ENCODE assay signal across 8 mouse cellular contexts in genomic region chr10:91166890-91167289, GRCm38 (mm10). TPM values are rescaled to one million over a fixed set of nuclear protein-coding genes. Genes with fewer than 3 reads are reported as not detected.
DNase-seq lines count a peak whose midpoint lies in the region; ATAC-seq and TF ChIP-seq lines count a peak whose summit lies in the region.

No protein-coding gene starts in this region.

- TF ChIP-seq CTCF in CH12.LX (conservative IDR thresholded peaks at IDR 0.05 in 1 of 2, IDR thresholded peaks at IDR 0.05 in 1 of 2; ENCODE audit: low read depth in 2 of 2, low read length in 2 of 2), result peak; percentile 84 to 88

- 0 out of 2 replicates have a peak, but pooled peaks have one; percentile 3 for TF ChIP-seq POLR2A in CH12.LX (IDR thresholded peaks at IDR 0.05; ENCODE audit: low read depth, low read length)

- in situ Hi-C loops in CH12.LX (cut with MboI; ENCODE audit: low pct_ligation_motif_present, low pct_unique_long_range_greater_than_20kb, low sequenced_read_pairs), result no loop called here

- peaks cover 28 to 40% of the 10 kb centered on the region in 2 experiments for H3K36me3 ChIP-seq in CH12.LX (replicated peaks in 1 of 2; ENCODE audit: control insufficient read depth in 1 of 2, insufficient read depth in 1 of 2, low read length in 1 of 2)
- 0 out of 2 replicates have a peak, but pooled peaks cover 2% of the 10 kb centered on the region for H3K36me3 ChIP-seq in intestine, embryonic 16.5 days (ENCODE audit: control insufficient read depth, insufficient read depth, low read length)
- H3K36me3 ChIP-seq in liver, embryonic 16.5 days (ENCODE audit: control insufficient read depth, insufficient read depth), result peaks cover 41% of the 10 kb centered on the region
- H3K36me3 ChIP-seq in neural tube, embryonic 15.5 days, result peaks cover 22% of the 10 kb centered on the region

- no peak overlapping the region for H3K27ac ChIP-seq in CH12.LX (ENCODE audit: insufficient read depth, low read depth)
- H3K27ac ChIP-seq in intestine, embryonic 16.5 days (ENCODE audit: low read length), result peak overlapping the region; percentile 49
- 0 out of 2 replicates have a peak overlapping the region, but pooled peaks have one; percentile 33 for H3K27ac ChIP-seq in liver, embryonic 16.5 days (ENCODE audit: low read length)
- no peak overlapping the region for H3K27ac ChIP-seq in neural tube, embryonic 15.5 days (replicated peaks)

- H3K79me2 ChIP-seq in CH12.LX (replicated peaks; ENCODE audit: control insufficient read depth, extremely low read depth, insufficient read depth, poor library complexity, severe bottlenecking), result peaks cover 74% of the 10 kb centered on the region

- WGBS in intestine, embryonic 16.5 days, result 41% methylated on average over 5 of the region's 5 CpGs
- WGBS in liver, embryonic 16.5 days (ENCODE audit: insufficient replicate concordance), result 47% methylated on average over 5 of the region's 5 CpGs
- WGBS in neural tube, embryonic 15.5 days, result 63% methylated on average over 5 of the region's 5 CpGs

- DNase-seq in A20 (ENCODE audit: low read depth, low spot score) (peak; percentile 74), CH12.LX (ENCODE audit: extremely low read depth) (peak; percentile 79)
- peak; percentile 43 to 73 for DNase-seq in cerebellum, postnatal 25 days
- peak; percentile 42 for DNase-seq in gastrocnemius, postnatal 25 days
- DNase-seq in layer of hippocampus, postnatal 36 days, result no peak

- H3K9me3 ChIP-seq in CH12.LX (replicated peaks; ENCODE audit: low read length), result no peaks in the 10 kb centered on the region
- no peaks in the 10 kb centered on the region for H3K9me3 ChIP-seq in intestine, embryonic 16.5 days (ENCODE audit: control insufficient read depth, low read length)
- H3K9me3 ChIP-seq in liver, embryonic 16.5 days (replicated peaks; ENCODE audit: control insufficient read depth, low read length), result no peaks in the 10 kb centered on the region
- no peaks in the 10 kb centered on the region for H3K9me3 ChIP-seq in neural tube, embryonic 15.5 days (replicated peaks)

- peak overlapping the region; percentile 37 for H3K4me2 ChIP-seq in CH12.LX (ENCODE audit: insufficient read depth, low read depth, poor library complexity, severe bottlenecking)
- H3K4me2 ChIP-seq in intestine, embryonic 16.5 days (ENCODE audit: low read depth, low read length), result peak overlapping the region; percentile 58
- peak overlapping the region; percentile 72 for H3K4me2 ChIP-seq in liver, embryonic 16.5 days (ENCODE audit: low read depth, low read length)
- peak overlapping the region; percentile 4 for H3K4me2 ChIP-seq in neural tube, embryonic 15.5 days

- TF ChIP-seq RAD21 in CH12.LX (IDR thresholded peaks at IDR 0.05; ENCODE audit: low read depth, low read length), result peak; percentile 72

- no peak for TF ChIP-seq EP300 in CH12.LX (IDR thresholded peaks at IDR 0.05; ENCODE audit: low read length)

- ATAC-seq in intestine, embryonic 16.5 days, result peak; percentile 10; the same call in 1 of the 2 replicates
- no peak for ATAC-seq in liver, embryonic 16.5 days (ENCODE audit: low read depth)
- no peak for ATAC-seq in neural tube, embryonic 15.5 days (ENCODE audit: low FRiP score)

- H3K4me3 ChIP-seq in CH12.LX (replicated peaks in 1 of 3; ENCODE audit: low read depth in 2 of 3, low read length in 2 of 3, poor library complexity in 1 of 3), result peak overlapping the region in 1 of 3 experiments; percentile 17
- peak overlapping the region; percentile 17 for H3K4me3 ChIP-seq in intestine, embryonic 16.5 days (ENCODE audit: low read length)
- H3K4me3 ChIP-seq in liver, embryonic 16.5 days (ENCODE audit: low read depth, low read length), result peak overlapping the region; percentile 98
- no peak overlapping the region for H3K4me3 ChIP-seq in neural tube, embryonic 15.5 days (replicated peaks)

- H3K4me1 ChIP-seq in CH12.LX (ENCODE audit: control insufficient read depth in 1 of 2, insufficient read depth in 2 of 2), result peaks cover 0 to 41% of the 10 kb centered on the region in 2 experiments; a peak in 2 of 4 replicates
- H3K4me1 ChIP-seq in intestine, embryonic 16.5 days (ENCODE audit: control insufficient read depth, insufficient read depth, low read length), result peaks cover 23% of the 10 kb centered on the region; the same call in 1 of the 2 replicates
- H3K4me1 ChIP-seq in liver, embryonic 16.5 days (ENCODE audit: control insufficient read depth, low read depth, low read length), result peaks cover 36% of the 10 kb centered on the region
- H3K4me1 ChIP-seq in neural tube, embryonic 15.5 days, result peaks cover 30% of the 10 kb centered on the region

- no peak overlapping the region for H3K9ac ChIP-seq in CH12.LX (ENCODE audit: insufficient read depth, low read depth)
- H3K9ac ChIP-seq in intestine, embryonic 16.5 days (ENCODE audit: low read depth, low read length), result peak overlapping the region; percentile 45; the same call in 1 of the 2 replicates
- no peak overlapping the region for H3K9ac ChIP-seq in liver, embryonic 16.5 days (ENCODE audit: low read depth, low read length)
- H3K9ac ChIP-seq in neural tube, embryonic 15.5 days (replicated peaks), result no peak overlapping the region

- dilution Hi-C loops in CH12.LX (cut with MboI; ENCODE audit: extremely low pct_ligation_motif_present, extremely low pct_unique_long_range_greater_than_20kb, low sequenced_read_pairs), result no loop called here

- no peaks in the 10 kb centered on the region for H3K27me3 ChIP-seq in CH12.LX (replicated peaks)
- H3K27me3 ChIP-seq in intestine, embryonic 16.5 days (replicated peaks; ENCODE audit: control insufficient read depth, insufficient read depth, low read length), result no peaks in the 10 kb centered on the region
- H3K27me3 ChIP-seq in liver, embryonic 16.5 days (ENCODE audit: control insufficient read depth, insufficient read depth, low read depth, low read length), result no peaks in the 10 kb centered on the region
- H3K27me3 ChIP-seq in neural tube, embryonic 15.5 days (replicated peaks), result no peaks in the 10 kb centered on the region

TF ChIP-seq in CH12.LX, 34 proteins besides CTCF, POLR2A, EP300 and RAD21:
- TF ChIP-seq CHD1 (IDR thresholded peaks at IDR 0.05; ENCODE audit: low read depth, low read length), result no peak
- peak; percentile 20; the same call in 1 of the 2 replicates for TF ChIP-seq ELF1 (IDR thresholded peaks at IDR 0.05; ENCODE audit: low read depth, low read length)
- no peak for TF ChIP-seq USF1 (IDR thresholded peaks at IDR 0.05; ENCODE audit: low read depth, low read length)
- peak; percentile 73 for TF ChIP-seq SMC3 (IDR thresholded peaks at IDR 0.05; ENCODE audit: low read depth, low read length)
- no peak for TF ChIP-seq USF2 (conservative IDR thresholded peaks at IDR 0.05; ENCODE audit: low read depth, low read length)
- TF ChIP-seq MXI1 (IDR thresholded peaks at IDR 0.05; ENCODE audit: low read depth, low read length), result peak; percentile 35; the same call in 1 of the 2 replicates
- no peak for TF ChIP-seq MEF2A (IDR thresholded peaks at IDR 0.05; ENCODE audit: borderline replicate concordance, low read depth, low read length)
- TF ChIP-seq TCF12 (IDR thresholded peaks at IDR 0.05; ENCODE audit: low read depth, low read length), result peak; percentile 25; the same call in 1 of the 2 replicates
- TF ChIP-seq IRF4 (IDR thresholded peaks at IDR 0.05; ENCODE audit: low read depth, low read length), result peak; percentile 20; the same call in 1 of the 2 replicates
- TF ChIP-seq MYC (IDR thresholded peaks at IDR 0.05; ENCODE audit: low read depth, low read length), result peak; percentile 62; the same call in 1 of the 2 replicates
- 0 out of 2 replicates have a peak, but pooled peaks have one; percentile 26 for TF ChIP-seq MAX (IDR thresholded peaks at IDR 0.05; ENCODE audit: low read length)
- TF ChIP-seq SIN3A (IDR thresholded peaks at IDR 0.05; ENCODE audit: low read length), result no peak

RNA-seq across cellular contexts. Expression of gene Tmpo, which starts 14.2 kb away (rescaled TPM):
- total RNA-seq in CH12.LX (2012; rRNA removed) (163 and 179 TPM in 2 replicates), CH12.LX (2014; rRNA removed) (467 and 525 TPM in 2 replicates)
- polyA plus RNA-seq in CH12.LX (2012; ENCODE audit: insufficient read length, low read depth), result 177 and 198 TPM in 2 replicates
- 10 to 100 TPM; 43.5 to 46.7 TPM for total RNA-seq in gastrocnemius, postnatal 25 days (2021)
- polyA plus RNA-seq in intestine, embryonic 16.5 days (2015; fragmentation: Nextera tagmentation; extraction: Ambion mirVana), result 110 and 111 TPM in 2 replicates
- polyA plus RNA-seq in liver, embryonic 16.5 days (2015; fragmentation: Nextera tagmentation; extraction: Ambion mirVana), result 99.2 and 101 TPM in 2 replicates
- polyA plus RNA-seq in neural tube, embryonic 15.5 days (2015; fragmentation: Nextera tagmentation; extraction: Ambion mirVana), result 80.0 and 105 TPM in 2 replicates
- 10 to 100 TPM; 38.8 to 41.2 TPM for total RNA-seq in layer of hippocampus, postnatal 36 days (2021)

RNA-seq across cellular contexts. Expression of gene Slc25a3, which starts 43.0 kb away (rescaled TPM):
- total RNA-seq in CH12.LX (2012; rRNA removed) (428 and 431 TPM in 2 replicates), CH12.LX (2014; rRNA removed) (509 and 560 TPM in 2 replicates)
- polyA plus RNA-seq in CH12.LX (2012; ENCODE audit: insufficient read length, low read depth), result 670 and 792 TPM in 2 replicates
- 1,000 to 10,000 TPM; 1,149 to 1,195 TPM for total RNA-seq in gastrocnemius, postnatal 25 days (2021)
- polyA plus RNA-seq in intestine, embryonic 16.5 days (2015; fragmentation: Nextera tagmentation; extraction: Ambion mirVana), result 743 and 812 TPM in 2 replicates
- polyA plus RNA-seq in liver, embryonic 16.5 days (2015; fragmentation: Nextera tagmentation; extraction: Ambion mirVana), result 184 and 186 TPM in 2 replicates
- 595 and 628 TPM in 2 replicates for polyA plus RNA-seq in neural tube, embryonic 15.5 days (2015; fragmentation: Nextera tagmentation; extraction: Ambion mirVana)
- 100 to 1,000 TPM; 499 to 538 TPM for total RNA-seq in layer of hippocampus, postnatal 36 days (2021)

Comparison
In these comparisons a context has a peak if more than half of its experiments do, and no peak if none do; other contexts are left out.
1. DNase-seq: peak in A20 (single experiment), CH12.LX (single experiment), cerebellum, postnatal 25 days (2 of 2) and gastrocnemius, postnatal 25 days (single experiment); none in layer of hippocampus, postnatal 36 days (0 of 2).
2. H3K27ac ChIP-seq: peak in intestine, embryonic 16.5 days (single experiment) and liver, embryonic 16.5 days (single experiment); none in CH12.LX (single experiment) and neural tube, embryonic 15.5 days (single experiment).
3. H3K4me2 ChIP-seq: peak in every context shown above with its lines; median percentile 72 in liver, embryonic 16.5 days; 58 in intestine, embryonic 16.5 days; 37 in CH12.LX; 4 in neural tube, embryonic 15.5 days.